Mouse (Mus musculus) small intestine, adult 2 months (tissue): ENCODE data around the gene Gm45213.

ENCODE experiments used
- CTCF ChIP-seq: fragments of 200-500 bp; IDR thresholded peaks from 2 replicates; pipeline ENCODE4 v1.5.1; 2012; ENCODE audit warnings: low read depth, mild to moderate bottlenecking, control low read depth, inconsistent platforms, low read length, moderate library complexity, mixed read lengths; ENCODE audit not compliant: insufficient replicate concordance, insufficient read length; ENCODE audit errors: extremely low read depth
- POLR2A ChIP-seq: fragments of 200-500 bp; IDR thresholded peaks from 2 replicates; pipeline ENCODE4 v1.6.1; 2012; ENCODE audit warnings: low read depth, mild to moderate bottlenecking, control low read depth, inconsistent platforms, low read length, moderate library complexity

- TF ChIP-seq CTCF (peak; percentile 35; the same call in 1 of the 2 replicates), POLR2A (no peak)
These were observed 15.7 kb upstream of the Gm45213 start for GRCm38 (mm10) chr7:66027747-66028146.
